Mouse (Mus musculus): ENCODE data around the gene Lims1. TPM values are rescaled to one million over a fixed set of nuclear protein-coding genes. Genes with fewer than 3 reads are reported as not detected.

Gene Lims1
- polyA plus RNA-seq, 1 experiment from 2014 or later: 83.8 TPM

DNA sequence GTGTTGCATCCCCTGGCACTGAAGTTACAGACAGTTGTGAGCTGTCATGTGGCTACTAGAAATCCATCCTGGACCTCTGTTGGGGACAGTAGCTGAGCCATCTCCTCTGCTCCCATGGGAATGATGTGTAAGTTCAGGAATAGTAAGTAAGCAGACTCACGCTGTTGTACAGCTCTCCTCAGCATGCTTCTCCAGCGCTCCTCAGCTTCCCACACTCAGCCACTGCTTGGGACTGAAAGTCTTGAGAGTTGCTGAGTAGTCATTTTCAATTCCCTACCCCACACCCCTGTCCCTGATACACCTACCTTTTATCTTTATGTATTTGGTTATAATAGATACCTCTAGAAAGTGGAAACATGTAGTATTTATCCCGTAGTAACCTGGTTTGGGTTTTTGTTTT lies 33.2 kb downstream of the Lims1 start:
- no peak overlapping the region for H3K27ac ChIP-seq (ENCODE audit: low read length)
- H3K9me3 ChIP-seq (replicated peaks; ENCODE audit: control insufficient read depth, low read length): no peaks in the 10 kb centered on the region
- peaks cover 15% of the 10 kb centered on the region for H3K4me1 ChIP-seq (ENCODE audit: control insufficient read depth, low read depth, low read length)
- WGBS (ENCODE audit: insufficient replicate concordance): 80% methylated on average over 3 of the region's 3 CpGs
- no peak overlapping the region for H3K4me2 ChIP-seq (ENCODE audit: low read depth, low read length)
- H3K27me3 ChIP-seq (ENCODE audit: control insufficient read depth, insufficient read depth, low read depth, low read length): no peaks in the 10 kb centered on the region
- H3K4me3 ChIP-seq (ENCODE audit: low read depth, low read length): no peak overlapping the region
- ATAC-seq (ENCODE audit: low read depth): no peak
- no peak overlapping the region for H3K9ac ChIP-seq (ENCODE audit: low read depth, low read length)
- H3K36me3 ChIP-seq (ENCODE audit: control insufficient read depth, insufficient read depth): no peaks in the 10 kb centered on the region

DNA sequence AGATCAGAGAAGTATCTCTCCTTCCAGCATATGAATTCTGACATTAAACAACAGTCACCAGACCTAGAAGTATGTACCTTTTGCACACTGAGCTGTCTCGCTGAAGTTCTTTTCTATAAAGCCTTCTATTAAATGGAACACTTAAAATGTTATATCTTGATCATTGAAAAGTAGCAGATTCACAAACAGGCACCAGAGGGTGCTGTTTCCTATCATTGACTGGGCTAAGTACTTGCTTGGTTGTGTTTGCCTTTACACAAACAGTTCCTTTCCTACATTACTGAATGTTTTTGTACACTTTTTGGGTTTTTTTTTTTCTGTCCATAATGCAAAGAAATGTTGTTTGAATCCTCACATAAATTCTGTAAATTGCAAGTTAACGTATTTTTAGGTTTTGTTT lies 35.9 kb downstream of the Lims1 start:
- H3K4me1 ChIP-seq (ENCODE audit: control insufficient read depth, low read depth, low read length): peaks cover 10% of the 10 kb centered on the region
- no peak overlapping the region for H3K27ac ChIP-seq (ENCODE audit: low read length)
- H3K9ac ChIP-seq (ENCODE audit: low read depth, low read length): no peak overlapping the region
- H3K4me2 ChIP-seq (ENCODE audit: low read depth, low read length): no peak overlapping the region
- H3K27me3 ChIP-seq (ENCODE audit: control insufficient read depth, insufficient read depth, low read depth, low read length): no peaks in the 10 kb centered on the region
- no peak overlapping the region for H3K4me3 ChIP-seq (ENCODE audit: low read depth, low read length)
- no peak for ATAC-seq (ENCODE audit: low read depth)
- no peaks in the 10 kb centered on the region for H3K9me3 ChIP-seq (replicated peaks; ENCODE audit: control insufficient read depth, low read length)
- H3K36me3 ChIP-seq (ENCODE audit: control insufficient read depth, insufficient read depth): no peaks in the 10 kb centered on the region
- 49% methylated on average over 2 of the region's 2 CpGs for WGBS (ENCODE audit: insufficient replicate concordance)

GRCm38 (mm10) chr10:58359952-58360351 lies 36.7 kb downstream of the Lims1 start:
- WGBS (ENCODE audit: insufficient replicate concordance): 65% methylated on average over 7 of the region's 7 CpGs
- no peaks in the 10 kb centered on the region for H3K9me3 ChIP-seq (replicated peaks; ENCODE audit: control insufficient read depth, low read length)
- no peak overlapping the region for H3K27ac ChIP-seq (ENCODE audit: low read length)
- ATAC-seq (ENCODE audit: low read depth): no peak
- H3K4me1 ChIP-seq (ENCODE audit: control insufficient read depth, low read depth, low read length): peaks cover 8% of the 10 kb centered on the region
- H3K27me3 ChIP-seq (ENCODE audit: control insufficient read depth, insufficient read depth, low read depth, low read length): no peaks in the 10 kb centered on the region
- H3K36me3 ChIP-seq (ENCODE audit: control insufficient read depth, insufficient read depth): no peaks in the 10 kb centered on the region
- no peak overlapping the region for H3K9ac ChIP-seq (ENCODE audit: low read depth, low read length)
- no peak overlapping the region for H3K4me2 ChIP-seq (ENCODE audit: low read depth, low read length)
- H3K4me3 ChIP-seq (ENCODE audit: low read depth, low read length): no peak overlapping the region

GRCm38 (mm10) chr10:58362745-58363144 lies 39.5 kb downstream of the Lims1 start:
- H3K27me3 ChIP-seq (ENCODE audit: control insufficient read depth, insufficient read depth, low read depth, low read length): no peaks in the 10 kb centered on the region
- 36% methylated on average over 1 of the region's 1 CpGs for WGBS (ENCODE audit: insufficient replicate concordance)
- peaks cover 23% of the 10 kb centered on the region for H3K4me1 ChIP-seq (ENCODE audit: control insufficient read depth, low read depth, low read length)
- no peaks in the 10 kb centered on the region for H3K36me3 ChIP-seq (ENCODE audit: control insufficient read depth, insufficient read depth)
- peak; percentile 45 for ATAC-seq (ENCODE audit: low read depth)
- no peak overlapping the region for H3K27ac ChIP-seq (ENCODE audit: low read length)
- H3K4me3 ChIP-seq (ENCODE audit: low read depth, low read length): no peak overlapping the region
- no peak overlapping the region for H3K9ac ChIP-seq (ENCODE audit: low read depth, low read length)
- H3K4me2 ChIP-seq (ENCODE audit: low read depth, low read length): no peak overlapping the region
- H3K9me3 ChIP-seq (replicated peaks; ENCODE audit: control insufficient read depth, low read length): no peaks in the 10 kb centered on the region

GRCm38 (mm10) chr10:58364770-58365515 lies 41.7 kb downstream of the Lims1 start:
- Histone ChIP-seq H3K4me1 (ENCODE audit: control insufficient read depth, low read depth, low read length) (peaks cover 42% of the 10 kb centered on the region), H3K4me2 (ENCODE audit: low read depth, low read length) (no peak overlapping the region), H3K9me3 (replicated peaks; ENCODE audit: control insufficient read depth, low read length) (no peaks in the 10 kb centered on the region), H3K36me3 (ENCODE audit: control insufficient read depth, insufficient read depth) (no peaks in the 10 kb centered on the region), H3K27ac (ENCODE audit: low read length) (peak overlapping the region; percentile 28; the same call in 1 of the 2 replicates), H3K9ac (ENCODE audit: low read depth, low read length) (no peak overlapping the region; the same call in 1 of the 2 replicates), H3K4me3 (ENCODE audit: low read depth, low read length) (no peak overlapping the region), H3K27me3 (ENCODE audit: control insufficient read depth, insufficient read depth, low read depth, low read length) (no peaks in the 10 kb centered on the region)
- 60% methylated on average over 5 of the region's 5 CpGs for WGBS (ENCODE audit: insufficient replicate concordance)
- 0 out of 2 replicates have a peak, but pooled peaks have one; percentile 31 for ATAC-seq (ENCODE audit: low read depth)

GRCm38 (mm10) chr10:58368791-58369706 lies 45.8 kb downstream of the Lims1 start:
- H3K27me3 ChIP-seq (ENCODE audit: control insufficient read depth, insufficient read depth, low read depth, low read length): no peaks in the 10 kb centered on the region
- no peaks in the 10 kb centered on the region for H3K36me3 ChIP-seq (ENCODE audit: control insufficient read depth, insufficient read depth)
- ATAC-seq (ENCODE audit: low read depth): no peak; the same call in 1 of the 2 replicates
- peak overlapping the region; percentile 51 for H3K4me2 ChIP-seq (ENCODE audit: low read depth, low read length)
- H3K9me3 ChIP-seq (replicated peaks; ENCODE audit: control insufficient read depth, low read length): no peaks in the 10 kb centered on the region
- H3K9ac ChIP-seq (ENCODE audit: low read depth, low read length): peak overlapping the region; percentile 43
- whole genome bisulfite sequencing (ENCODE audit: insufficient replicate concordance): 72% methylated on average over 7 of the region's 7 CpGs
- peak overlapping the region; percentile 91 for H3K27ac ChIP-seq (ENCODE audit: low read length)
- H3K4me1 ChIP-seq (ENCODE audit: control insufficient read depth, low read depth, low read length): peaks cover 68% of the 10 kb centered on the region
- H3K4me3 ChIP-seq (ENCODE audit: low read depth, low read length): peak overlapping the region; percentile 17; the same call in 1 of the 2 replicates

DNA sequence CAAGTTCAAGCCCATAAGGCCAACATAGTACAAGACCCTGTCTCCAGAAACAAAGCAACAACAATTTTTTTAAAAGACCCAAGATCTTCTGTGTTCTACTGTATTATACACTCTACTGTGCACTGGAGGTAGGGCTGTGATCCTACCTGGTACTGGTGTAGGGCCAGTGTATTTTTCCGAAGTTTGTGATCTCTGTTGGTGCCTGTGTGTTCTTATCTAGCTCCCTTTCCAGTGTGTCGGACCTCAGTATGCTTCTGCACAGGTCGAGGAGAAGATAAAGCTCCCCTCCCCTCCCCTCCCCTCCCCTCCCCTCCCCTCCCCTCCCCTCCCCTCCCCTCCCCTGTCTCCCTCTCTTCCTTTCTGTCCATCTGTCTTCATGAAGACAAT lies 46.4 kb downstream of the Lims1 start:
- H3K4me2 ChIP-seq (ENCODE audit: low read depth, low read length): peak overlapping the region; percentile 66

DNA sequence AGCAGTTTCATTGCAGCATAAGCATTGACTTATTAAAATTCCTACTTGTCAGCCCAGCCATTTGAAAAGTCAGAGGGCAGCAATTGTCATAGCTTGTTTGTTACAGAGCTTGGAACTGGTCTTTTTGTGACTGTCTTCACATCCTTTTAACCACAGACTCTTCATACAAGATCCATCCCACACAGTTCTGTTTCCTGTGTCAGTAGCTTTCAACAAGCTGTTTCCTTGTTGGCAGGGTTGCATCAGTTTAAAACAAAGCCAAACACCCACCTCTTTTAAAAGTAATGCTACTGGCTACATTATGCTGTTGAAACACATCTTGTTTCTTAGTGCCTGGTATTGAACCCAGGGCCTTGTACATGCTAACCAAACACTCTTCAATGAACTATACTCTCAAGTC lies 46.9 kb downstream of the Lims1 start:
- Histone ChIP-seq H3K9me3 (replicated peaks; ENCODE audit: control insufficient read depth, low read length) (no peaks in the 10 kb centered on the region), H3K4me2 (ENCODE audit: low read depth, low read length) (peak overlapping the region; percentile 66), H3K36me3 (ENCODE audit: control insufficient read depth, insufficient read depth) (no peaks in the 10 kb centered on the region), H3K27me3 (ENCODE audit: control insufficient read depth, insufficient read depth, low read depth, low read length) (no peaks in the 10 kb centered on the region), H3K4me1 (ENCODE audit: control insufficient read depth, low read depth, low read length) (peaks cover 66% of the 10 kb centered on the region), H3K27ac (ENCODE audit: low read length) (peak overlapping the region; percentile 94), H3K4me3 (ENCODE audit: low read depth, low read length) (no peak overlapping the region; the same call in 1 of the 2 replicates), H3K9ac (ENCODE audit: low read depth, low read length) (peak overlapping the region; percentile 75)
- no peak for ATAC-seq (ENCODE audit: low read depth)

More for the DNA sequence above, 46.4 kb downstream of the Lims1 start:
- peak; percentile 79 for ATAC-seq (ENCODE audit: low read depth)
- peak overlapping the region; percentile 94 for H3K27ac ChIP-seq (ENCODE audit: low read length)
- WGBS (ENCODE audit: insufficient replicate concordance): 5% methylated on average over 3 of the region's 3 CpGs
- H3K36me3 ChIP-seq (ENCODE audit: control insufficient read depth, insufficient read depth): no peaks in the 10 kb centered on the region
- H3K4me3 ChIP-seq (ENCODE audit: low read depth, low read length): peak overlapping the region; percentile 17; the same call in 1 of the 2 replicates
- peaks cover 70% of the 10 kb centered on the region for H3K4me1 ChIP-seq (ENCODE audit: control insufficient read depth, low read depth, low read length)
- no peaks in the 10 kb centered on the region for H3K27me3 ChIP-seq (ENCODE audit: control insufficient read depth, insufficient read depth, low read depth, low read length)
- no peaks in the 10 kb centered on the region for H3K9me3 ChIP-seq (replicated peaks; ENCODE audit: control insufficient read depth, low read length)
- H3K9ac ChIP-seq (ENCODE audit: low read depth, low read length): peak overlapping the region; percentile 43

- Histone ChIP-seq H3K9me3 (replicated peaks; ENCODE audit: control insufficient read depth, low read length) (no peaks in the 10 kb centered on the region), H3K4me1 (ENCODE audit: control insufficient read depth, low read depth, low read length) (peaks cover 62% of the 10 kb centered on the region), H3K27ac (ENCODE audit: low read length) (peak overlapping the region; percentile 94), H3K36me3 (ENCODE audit: control insufficient read depth, insufficient read depth) (no peaks in the 10 kb centered on the region), H3K9ac (ENCODE audit: low read depth, low read length) (peak overlapping the region; percentile 75), H3K4me3 (ENCODE audit: low read depth, low read length) (no peak overlapping the region), H3K4me2 (ENCODE audit: low read depth, low read length) (peak overlapping the region; percentile 66), H3K27me3 (ENCODE audit: control insufficient read depth, insufficient read depth, low read depth, low read length) (no peaks in the 10 kb centered on the region)
- ATAC-seq (ENCODE audit: low read depth): peak; percentile 70
These were observed 47.3 kb downstream of the Lims1 start for GRCm38 (mm10) chr10:58370559-58370958.
